Mouse (Mus musculus) hindbrain, postnatal 0 days (tissue): ENCODE measurements around the gene Rnf38. TPM values are rescaled to one million over a fixed set of nuclear protein-coding genes. Genes with fewer than 3 reads are reported as not detected.

Source experiments
- ATAC-seq: fragments of 200-750 bp; cut with Nextera tagmentation; 2 replicates; pipeline ENCODE4 v1.8.0; 2017; ENCODE audit warnings: mild to moderate bottlenecking, moderate TSS enrichment, moderate library complexity
- DNase-seq: peaks from one replicate; pipeline ENCODE4 v3.0.0-alpha.2; 2015; ENCODE audit warnings: low spot score
- H3K27ac ChIP-seq: fragments of 300-500 bp; sonication (generic); 2 replicates; pipeline ENCODE4 v1.5.1; 2014; ENCODE audit warnings: mild to moderate bottlenecking
- H3K27me3 ChIP-seq: fragments of 300-500 bp; sonication (generic); 2 replicates; pipeline ENCODE4 v1.6.1; 2014; ENCODE audit warnings: low read length, mixed read lengths; ENCODE audit not compliant: insufficient read depth
- H3K36me3 ChIP-seq: fragments of 300-500 bp; sonication (generic); 2 replicates; pipeline ENCODE4 v1.6.1; 2014; ENCODE audit warnings: low read length, mixed read lengths; ENCODE audit not compliant: insufficient read depth
- H3K4me1 ChIP-seq: fragments of 300-500 bp; sonication (generic); 2 replicates; pipeline ENCODE4 v1.6.1; 2014; ENCODE audit warnings: antibody characterized with exemption, low read length, mixed read lengths; ENCODE audit not compliant: insufficient read depth
- H3K4me2 ChIP-seq: fragments of 300-500 bp; sonication (generic); 2 replicates; pipeline ENCODE4 v1.6.1; 2014; ENCODE audit warnings: low read depth, mild to moderate bottlenecking, low read length, moderate library complexity, mixed read lengths
- H3K4me3 ChIP-seq: fragments of 300-500 bp; sonication (generic); 2 replicates; pipeline ENCODE4 v1.5.1; 2014; ENCODE audit warnings: low read length
- H3K9ac ChIP-seq: fragments of 300-500 bp; sonication (generic); replicated peaks from 2 replicates; pipeline ENCODE4 v1.6.1; 2014; ENCODE audit warnings: mild to moderate bottlenecking, low read length, moderate library complexity, mixed read lengths
- H3K9me3 ChIP-seq: fragments of 300-500 bp; sonication (generic); 2 replicates; pipeline ENCODE4 v1.6.1; 2016; ENCODE audit warnings: low read length, mixed read lengths
- CTCF ChIP-seq: IDR thresholded peaks from 2 replicates; pipeline ENCODE4 v1.5.1; 2016; ENCODE audit warnings: antibody characterized with exemption, control low read depth, low read depth
- WGBS: fragments of 180-500 bp; shearing (Covaris S2); extraction: QIAGEN DNeasy Blood & Tissue Kit; methylation state at CpG from one replicate; pipeline ENCODE4 v1.1.7; 2014; 5-methylcytosine and 5-hydroxymethylcytosine counted together
- polyA plus RNA-seq: library from polyadenylated mRNA; unstranded; fragments of >200 nt; fragmentation: Nextera tagmentation; extraction: Ambion mirVana; gene quantifications from 2 replicates; pipeline ENCODE4 v1.2.1, GENCODE M21; 2015
- total RNA-seq: library from RNA; depleted of rRNA; stranded (reverse); fragments of >200 nt; gene quantifications from 2 replicates; pipeline ENCODE4 v1.2.3, GENCODE M21; 2014

Rnf38 gene
- total and polyA plus RNA-seq, 2 experiments from 2014 or later: 15.6 to 96.3 TPM

DNA sequence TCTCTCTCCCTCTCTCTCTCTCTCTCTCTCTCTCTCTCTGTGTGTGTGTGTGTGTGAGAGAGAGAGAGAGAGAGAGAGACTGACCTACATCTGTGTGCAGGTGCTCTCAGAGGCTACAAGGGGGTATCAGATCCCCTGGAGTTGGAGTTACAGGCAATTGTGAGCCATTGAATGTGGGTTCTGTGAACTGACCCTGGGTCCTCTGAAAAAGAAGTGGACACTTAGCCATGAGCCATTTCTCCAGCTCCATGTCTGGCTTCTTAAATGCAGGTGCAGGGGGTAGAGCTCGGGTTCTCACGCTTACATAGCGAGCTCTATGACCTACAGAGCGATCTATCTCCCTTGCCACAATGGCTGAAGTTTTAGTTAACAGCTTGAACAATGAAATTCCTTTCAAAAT is 25.5 kb upstream of the Rnf38 start:
- H3K4me1 ChIP-seq: no peaks in the 10 kb centered on the region
- WGBS: 86% methylated on average over 4 of the region's 4 CpGs

DNA sequence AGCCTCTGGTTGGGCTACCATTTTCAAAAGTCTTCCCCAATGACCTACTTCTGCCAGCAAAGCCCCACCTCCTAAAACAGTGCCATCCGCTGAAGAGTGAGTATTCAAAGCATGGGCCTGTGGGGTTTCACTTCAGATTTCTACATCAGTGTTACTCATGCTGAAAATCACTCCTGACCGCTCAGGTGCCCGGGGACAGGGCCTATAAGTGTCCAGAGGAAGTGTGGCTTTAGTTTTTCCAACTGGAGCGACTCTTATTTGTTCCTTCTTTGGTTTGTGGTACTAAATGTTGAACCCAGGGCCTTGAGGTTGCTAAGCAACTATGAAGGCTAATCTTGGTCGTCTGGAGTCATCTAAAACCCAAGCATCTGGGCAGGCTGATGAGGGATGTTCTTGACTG is 21.0 kb upstream of the Rnf38 start:
- Histone ChIP-seq H3K4me3 (no peak overlapping the region), H3K9ac (no peak overlapping the region), H3K27ac (no peak overlapping the region), H3K4me2 (no peak overlapping the region), H3K9me3 (no peaks in the 10 kb centered on the region), H3K27me3 (no peaks in the 10 kb centered on the region), H3K4me1 (no peaks in the 10 kb centered on the region), H3K36me3 (no peaks in the 10 kb centered on the region)
- ATAC-seq (no peak), DNase-seq (no peak)
- no peak for TF ChIP-seq CTCF
- 77% methylated on average over 5 of the region's 5 CpGs for WGBS

More for the DNA sequence above, 25.5 kb upstream of the Rnf38 start:
- TF ChIP-seq CTCF: no peak
- no peak overlapping the region for H3K4me2 ChIP-seq
- H3K27ac ChIP-seq: no peak overlapping the region
- no peak overlapping the region for H3K4me3 ChIP-seq
- H3K27me3 ChIP-seq: no peaks in the 10 kb centered on the region
- H3K9ac ChIP-seq: no peak overlapping the region
- no peak for ATAC-seq
- no peaks in the 10 kb centered on the region for H3K9me3 ChIP-seq
- no peak for DNase-seq
- H3K36me3 ChIP-seq: no peaks in the 10 kb centered on the region

DNA sequence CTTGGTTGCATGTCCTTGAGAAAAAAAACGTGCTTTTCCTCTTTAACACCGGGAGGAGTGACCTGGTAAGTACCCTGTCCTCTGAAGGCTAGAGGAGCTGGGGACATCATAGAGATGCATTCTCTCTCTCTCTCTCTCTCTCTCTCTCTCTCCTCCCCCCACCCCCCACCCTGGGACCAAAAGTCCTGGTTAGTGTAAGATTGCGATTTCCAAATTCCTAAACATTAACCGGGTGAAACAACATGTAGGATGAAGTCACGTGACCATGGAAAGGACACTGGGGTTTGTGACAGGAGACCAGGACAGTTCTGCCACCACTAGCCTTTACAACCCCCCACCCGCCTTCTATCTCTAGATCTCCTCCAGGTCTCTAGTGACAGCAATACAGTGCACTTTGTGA is 19.6 kb upstream of the Rnf38 start:
- DNase-seq (no peak), ATAC-seq (no peak)
- Histone ChIP-seq H3K36me3 (no peaks in the 10 kb centered on the region), H3K4me1 (no peaks in the 10 kb centered on the region), H3K4me2 (peak overlapping the region; percentile 42), H3K4me3 (no peak overlapping the region), H3K9ac (no peak overlapping the region), H3K27me3 (no peaks in the 10 kb centered on the region), H3K9me3 (no peaks in the 10 kb centered on the region), H3K27ac (no peak overlapping the region)
- 13% methylated on average over 6 of the region's 6 CpGs for WGBS
- no peak for TF ChIP-seq CTCF

DNA sequence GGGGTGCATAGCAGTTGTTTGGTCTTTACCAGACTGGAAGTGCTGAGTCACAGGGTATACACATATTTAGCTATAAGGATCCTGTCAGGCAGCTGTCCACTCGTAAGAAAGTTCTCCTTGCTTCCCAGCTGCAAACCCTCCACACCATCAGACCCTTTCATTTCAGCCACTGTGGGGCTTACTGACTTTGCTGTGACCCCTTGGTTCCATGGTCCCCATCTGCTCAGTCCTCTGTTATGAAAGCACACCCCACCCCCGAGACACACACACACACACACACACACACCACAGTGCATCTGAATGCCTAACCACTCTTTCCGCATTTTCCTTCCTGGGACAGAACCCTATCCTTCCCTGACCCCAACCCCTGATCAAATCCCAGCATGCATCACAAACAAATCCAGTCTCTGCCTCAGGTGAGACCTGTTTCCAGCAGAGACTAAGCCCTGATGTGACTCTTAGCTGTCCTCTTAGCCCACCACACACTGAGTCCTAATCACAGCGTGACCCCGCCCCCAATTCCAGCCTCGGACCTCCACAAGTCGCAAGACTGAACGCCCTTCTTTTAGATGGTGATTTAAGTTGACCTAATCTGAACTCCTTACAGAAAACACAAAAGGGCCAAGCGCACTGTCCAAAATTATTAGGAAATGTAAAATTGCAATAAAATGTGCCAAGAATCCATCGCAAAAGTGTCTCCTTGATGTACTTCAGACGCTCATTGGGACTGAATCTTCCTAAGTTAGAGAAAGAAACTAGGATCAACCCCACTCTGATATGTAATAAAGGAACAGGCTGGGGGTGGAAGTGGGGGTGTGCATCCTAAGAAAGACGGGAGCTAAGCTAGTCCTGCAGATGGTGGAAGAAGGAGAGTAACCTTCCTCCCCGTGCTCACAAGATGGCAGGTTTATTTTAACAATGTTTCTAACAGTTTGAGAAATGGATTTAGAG is 18.7 kb upstream of the Rnf38 start:
- H3K4me2 ChIP-seq: peak overlapping the region; percentile 42

DNA sequence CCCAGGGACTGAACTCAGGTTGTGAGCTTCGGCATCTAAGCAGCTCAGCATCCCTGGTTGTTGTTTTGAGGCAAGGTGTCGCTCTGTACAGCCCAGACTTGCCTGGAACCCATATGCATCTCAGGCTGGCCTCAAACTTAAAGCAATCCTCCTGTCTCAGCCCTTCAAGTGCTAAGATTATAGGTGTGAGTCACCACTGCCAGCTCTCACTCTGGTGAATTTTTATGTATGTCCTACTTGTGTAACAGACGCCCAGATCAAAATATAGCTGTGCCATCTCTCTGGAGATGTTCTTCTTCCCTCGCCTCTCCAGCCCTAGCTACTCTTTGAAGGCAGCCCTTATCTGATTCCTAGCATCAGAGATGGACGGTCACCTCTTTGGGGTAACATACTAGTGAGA is 17.9 kb upstream of the Rnf38 start:
- Histone ChIP-seq H3K9me3 (no peaks in the 10 kb centered on the region), H3K36me3 (no peaks in the 10 kb centered on the region), H3K4me3 (no peak overlapping the region), H3K4me2 (no peak overlapping the region), H3K9ac (no peak overlapping the region), H3K27me3 (no peaks in the 10 kb centered on the region), H3K4me1 (peaks cover 9% of the 10 kb centered on the region; the same call in 1 of the 2 replicates), H3K27ac (no peak overlapping the region)
- no peak for DNase-seq
- no peak for ATAC-seq
- no peak for TF ChIP-seq CTCF
- WGBS: 86% methylated on average over 5 of the region's 5 CpGs

More for the DNA sequence above, 18.7 kb upstream of the Rnf38 start:
- ATAC-seq (no peak), DNase-seq (no peak)
- no peaks in the 10 kb centered on the region for H3K9me3 ChIP-seq
- no peaks in the 10 kb centered on the region for H3K27me3 ChIP-seq
- no peak overlapping the region for H3K4me3 ChIP-seq
- no peak overlapping the region for H3K27ac ChIP-seq
- no peak for TF ChIP-seq CTCF
- no peak overlapping the region for H3K9ac ChIP-seq
- 15% methylated on average over 13 of the region's 13 CpGs for WGBS
- peaks cover 8% of the 10 kb centered on the region; the same call in 1 of the 2 replicates for H3K4me1 ChIP-seq
- H3K36me3 ChIP-seq: no peaks in the 10 kb centered on the region

DNA sequence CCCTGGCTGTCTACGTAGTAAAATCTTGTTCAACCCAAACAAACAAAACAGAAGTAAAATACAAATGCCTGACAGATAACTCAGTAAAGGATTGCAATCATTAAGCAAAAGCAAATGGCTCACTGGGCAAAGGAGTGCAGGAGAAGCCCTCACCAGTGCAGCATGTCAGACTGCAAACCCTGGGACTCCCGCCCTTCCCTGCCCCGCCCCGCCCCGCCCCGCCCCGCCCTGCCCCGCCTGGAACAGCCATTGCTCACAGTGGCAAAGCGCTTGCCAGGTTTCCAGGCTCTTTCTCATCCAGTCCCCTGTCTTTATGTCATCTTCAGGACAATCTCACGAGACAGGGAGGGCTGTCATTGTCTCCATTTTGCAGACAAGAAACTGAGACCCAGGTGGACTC is 16.1 kb upstream of the Rnf38 start:
- Histone ChIP-seq H3K9ac (no peak overlapping the region), H3K9me3 (no peaks in the 10 kb centered on the region), H3K4me1 (peaks cover 9% of the 10 kb centered on the region; the same call in 1 of the 2 replicates), H3K27me3 (no peaks in the 10 kb centered on the region), H3K4me2 (peak overlapping the region; percentile 31; the same call in 1 of the 2 replicates), H3K4me3 (no peak overlapping the region), H3K27ac (no peak overlapping the region), H3K36me3 (no peaks in the 10 kb centered on the region)
- ATAC-seq (no peak), DNase-seq (no peak)
- WGBS: 7% methylated on average over 10 of the region's 10 CpGs
- TF ChIP-seq CTCF: no peak
